Mouse (Mus musculus) effector memory CD4-positive, alpha-beta T cell, adult 5 months (primary cell): ENCODE results near the gene Emd. TPM values are rescaled to one million over a fixed set of nuclear protein-coding genes. Genes with fewer than 3 reads are reported as not detected.

Experiments used
- polyA plus RNA-seq: library from polyadenylated mRNA; unstranded; fragments of 100-300 nt; shearing (Covaris generic); gene quantifications from one replicate; pipeline ENCODE4 v1.2.1, GENCODE M21; 2017

Gene Emd
- 154 TPM for polyA plus RNA-seq

GRCm38 (mm10) chrX:74254153-74254887 is at the start of gene Emd:
Gene Emd (plus strand): TSS chrX:74254687.

GRCm38 (mm10) chrX:74249615-74250014 is 4.9 kb upstream of the Emd start, which contains the start of gene Flna:
Gene Flna (minus strand): TSS chrX:74249820.

GRCm38 (mm10) chrX:74270062-74270901 is 15.8 kb downstream of the Emd start, which contains the start of gene Rpl10:
Gene Rpl10 (plus strand): TSS chrX:74270812.

GRCm38 (mm10) chrX:74281732-74282394 is 27.4 kb downstream of the Emd start, which contains the start of the genes Taz and Dnase1l1:
Gene Taz (plus strand): TSS chrX:74281912.
Gene Dnase1l1 (minus strand): TSS chrX:74282337.

GRCm38 (mm10) chrX:74296538-74297448 is 42.3 kb downstream of the Emd start, which contains the start of gene Atp6ap1:
Gene Atp6ap1 (plus strand): TSS chrX:74297097.

GRCm38 (mm10) chrX:74304867-74305700 is 50.6 kb downstream of the Emd start, which contains the start of gene Gdi1:
Gene Gdi1 (plus strand): TSS chrX:74304998.

Other genes starting within 250 kb of the Emd start
- gene Irak1, start 230.8 kb upstream of the Emd start, polyA plus RNA-seq = 149 TPM
- gene Opn1mw, start 127.2 kb upstream of the Emd start, polyA plus RNA-seq = not detected
- 51.2 TPM for gene Mecp2, start 119.3 kb upstream of the Emd start, polyA plus RNA-seq
- not detected for gene Tex28, start 86.8 kb upstream of the Emd start, polyA plus RNA-seq
- gene Tktl1, start 77.4 kb upstream of the Emd start, polyA plus RNA-seq = 0.25 TPM
- 366 TPM for gene Flna, start 4.9 kb upstream of the Emd start, polyA plus RNA-seq
- 119 TPM for gene Rpl10, start 16.1 kb downstream of the Emd start, polyA plus RNA-seq
- gene Taz, start 27.2 kb downstream of the Emd start, polyA plus RNA-seq = 104 TPM
- gene Dnase1l1, start 27.6 kb downstream of the Emd start, polyA plus RNA-seq = 18.4 TPM
- 164 TPM for gene Atp6ap1, start 42.4 kb downstream of the Emd start, polyA plus RNA-seq
- gene Gdi1, start 50.3 kb downstream of the Emd start, polyA plus RNA-seq = 216 TPM
- 57.9 TPM for gene Fam50a, start 58.3 kb downstream of the Emd start, polyA plus RNA-seq
- 3.4 TPM for gene Plxna3, start 74.4 kb downstream of the Emd start, polyA plus RNA-seq
- 16.9 TPM for gene Lage3, start 98.9 kb downstream of the Emd start, polyA plus RNA-seq
- gene Ubl4a, start 118.5 kb downstream of the Emd start, polyA plus RNA-seq = 32.9 TPM
- 28.0 TPM for gene Slc10a3, start 118.7 kb downstream of the Emd start, polyA plus RNA-seq
- gene Fam3a, start 138.6 kb downstream of the Emd start, polyA plus RNA-seq = 14.2 TPM
- gene Ikbkg, start 138.6 kb downstream of the Emd start, polyA plus RNA-seq = 39.7 TPM
- gene G6pdx, start 174.5 kb downstream of the Emd start, polyA plus RNA-seq = 44.5 TPM
- gene Gm6880, start 226.7 kb downstream of the Emd start, polyA plus RNA-seq = not detected